Mouse (Mus musculus): ENCODE measurements around the gene Ice1. TPM values are rescaled to one million over a fixed set of nuclear protein-coding genes. Genes with fewer than 3 reads are reported as not detected.

The Ice1 gene
- total and polyA plus RNA-seq, 3 experiments, result 9.6 to 51.5 (median 29.3) TPM

DNA sequence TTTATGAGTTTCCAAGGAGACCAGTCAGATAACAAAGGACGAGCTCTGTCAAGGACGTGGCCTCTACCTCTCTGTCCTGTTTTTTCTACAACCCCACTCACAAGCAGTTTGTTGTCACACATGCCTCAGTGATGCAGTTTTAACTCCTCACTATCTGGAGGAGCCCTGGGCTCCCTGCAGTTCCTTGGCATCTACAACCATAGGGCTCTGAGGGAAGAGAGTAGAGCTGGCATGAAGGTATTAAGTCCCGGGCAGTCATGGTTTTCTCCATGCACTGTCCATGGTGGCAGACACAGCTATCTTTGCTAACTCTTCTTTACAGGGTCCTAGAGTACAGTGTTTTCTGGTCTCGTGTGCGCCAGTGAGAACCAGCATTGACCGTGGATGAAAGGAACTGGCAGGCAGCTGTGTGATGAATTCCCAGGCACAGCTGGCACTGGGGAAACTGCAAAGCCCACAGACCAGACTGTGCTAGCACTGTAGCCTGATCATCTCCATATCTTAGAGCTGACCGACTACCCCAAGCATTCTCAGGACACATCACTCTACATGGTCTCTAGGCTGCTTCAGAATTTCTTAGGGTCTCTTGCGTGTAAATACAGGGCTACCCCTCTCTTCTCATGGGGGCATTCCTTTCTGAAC, 127.9 kb downstream of the Ice1 start:
- DNase-seq (ENCODE audit: low spot score), result no peak
- Histone ChIP-seq H3K27me3 (ENCODE audit: insufficient read depth, low read length) (no peaks in the 10 kb centered on the region), H3K4me1 (ENCODE audit: insufficient read depth, low read depth, low read length) (no peaks in the 10 kb centered on the region), H3K36me3 (replicated peaks) (no peaks in the 10 kb centered on the region), H3K9me3 (replicated peaks) (peaks cover 43% of the 10 kb centered on the region), H3K4me3 (ENCODE audit: low read depth, low read length) (no peak overlapping the region)
- TF ChIP-seq POLR2AphosphoS5 (IDR thresholded peaks at IDR 0.05; ENCODE audit: insufficient replicate concordance, low read depth, low read length), result no peak
- TF ChIP-seq GATA1 (IDR thresholded peaks at IDR 0.05; ENCODE audit: borderline replicate concordance, low read length), result no peak
- TF ChIP-seq TAL1 (conservative IDR thresholded peaks at IDR 0.05; ENCODE audit: low read depth, low read length), result no peak
- ATAC-seq (ENCODE audit: extremely low read depth, insufficient number of reproducible peaks, low FRiP score, poor library complexity, severe bottlenecking), result no peak

GRCm38 (mm10) chr13:70508708-70509374, 128.6 kb downstream of the Ice1 start:
- H3K4me1 ChIP-seq (ENCODE audit: insufficient read depth, low read depth, low read length), result no peaks in the 10 kb centered on the region
- DNase-seq (ENCODE audit: low spot score), result no peak
- H3K36me3 ChIP-seq (replicated peaks), result no peaks in the 10 kb centered on the region
- H3K9me3 ChIP-seq (replicated peaks), result peaks cover 42% of the 10 kb centered on the region
- no peak overlapping the region for H3K4me3 ChIP-seq (ENCODE audit: low read depth, low read length)
- H3K27me3 ChIP-seq (ENCODE audit: insufficient read depth, low read length), result no peaks in the 10 kb centered on the region
- TF ChIP-seq GATA2 (IDR thresholded peaks at IDR 0.05; ENCODE audit: borderline replicate concordance, low read depth, low read length) (no peak), GATA1 (IDR thresholded peaks at IDR 0.05; ENCODE audit: borderline replicate concordance, low read length) (no peak), POLR2AphosphoS5 (IDR thresholded peaks at IDR 0.05; ENCODE audit: insufficient replicate concordance, low read depth, low read length) (no peak), CTCF (IDR thresholded peaks at IDR 0.05; ENCODE audit: low read depth, low read length) (no peak), TAL1 (conservative IDR thresholded peaks at IDR 0.05; ENCODE audit: low read depth, low read length) (no peak)
- ATAC-seq (ENCODE audit: extremely low read depth, insufficient number of reproducible peaks, low FRiP score, poor library complexity, severe bottlenecking), result no peak

Other genes starting within 250 kb of the Ice1 start
- gene Adamts16, start 204.2 kb upstream of the Ice1 start, total RNA-seq (2014; fragmentation: Nextera tagmentation), result not detected in 2 replicates
- 0.06 and 0.33 TPM in 2 replicates for gene Adamts16, start 204.2 kb upstream of the Ice1 start, total RNA-seq (2017)
- not detected in 2 replicates for gene Adamts16, start 204.2 kb upstream of the Ice1 start, polyA plus RNA-seq (2012)